Mouse (Mus musculus) heart, adult 9 months (tissue): ENCODE measurements around the gene Ppp1r1a.
A peak's percentile ranks its signal among the peaks of the same experiment; 100 is the strongest.

Source experiments
- DNase-seq, 2 experiments: peaks; one replicate each; pipeline ENCODE4 v3.0.0; 2022; ENCODE audit warnings: low spot score in 2 of 2

Ppp1r1a gene

DNA sequence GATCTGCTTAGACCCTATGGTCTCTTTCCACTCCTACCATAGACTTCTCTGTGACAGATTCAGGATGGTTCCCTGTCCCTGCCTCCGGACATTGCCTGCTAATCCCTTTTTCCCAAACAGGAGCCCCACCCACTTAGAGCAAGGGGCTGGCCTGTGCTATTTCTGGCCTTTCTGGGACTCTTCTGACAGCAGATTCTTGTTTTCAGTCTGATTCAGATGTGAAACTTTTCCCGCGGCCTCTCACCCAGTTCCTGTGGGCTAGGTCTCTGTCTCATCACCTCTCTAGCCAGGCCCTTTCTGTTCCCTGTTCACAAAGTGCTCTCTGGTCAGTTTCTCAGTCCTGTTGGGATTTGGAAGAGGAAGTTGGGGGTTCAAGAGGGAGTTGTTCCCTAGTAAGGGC lies 22.9 kb downstream of the Ppp1r1a start:
- peak; percentile 22 to 46 for DNase-seq

DNA sequence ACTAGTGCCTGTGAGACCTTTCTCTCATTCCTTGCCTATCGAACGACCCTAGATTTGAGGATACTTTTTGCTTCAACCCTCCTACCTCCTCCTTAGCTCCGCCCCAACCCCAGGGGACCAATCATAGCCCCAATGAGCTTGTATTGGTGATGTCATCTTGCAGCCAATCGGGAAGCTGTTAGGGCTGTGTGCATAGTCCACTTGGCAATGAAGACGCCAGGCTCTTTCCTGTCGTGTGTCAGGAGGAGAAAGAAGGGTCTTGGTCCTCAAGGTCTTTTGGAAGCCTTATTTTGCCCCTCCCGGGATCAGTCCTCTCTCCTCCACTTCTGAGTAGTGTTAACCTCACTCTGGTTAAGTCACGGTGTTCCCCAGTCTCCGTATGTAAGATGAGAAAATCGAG lies 23.7 kb downstream of the Ppp1r1a start:
- DNase-seq, result peak; percentile 76 to 77

DNA sequence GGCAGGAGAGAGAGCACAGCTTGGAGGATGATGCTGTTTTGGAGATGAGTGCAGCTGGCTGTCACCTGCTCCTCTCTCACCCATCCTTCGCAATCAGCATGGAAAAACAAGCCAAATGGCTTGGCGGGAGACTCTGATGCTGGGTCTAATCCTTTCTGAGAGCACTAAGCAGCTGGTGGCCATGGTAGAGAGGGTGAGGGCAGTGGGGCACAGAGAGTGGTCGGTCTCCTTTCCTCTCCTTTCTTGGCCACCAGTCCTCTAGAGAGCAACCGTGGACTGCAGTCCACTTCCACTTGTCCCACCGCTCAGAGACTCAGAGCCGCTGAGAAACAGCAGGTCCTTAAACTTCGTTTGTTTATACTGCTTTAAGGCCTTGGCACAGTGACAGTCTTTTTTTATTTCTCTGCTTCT lies 24.2 kb downstream of the Ppp1r1a start:
- no peak for DNase-seq

DNA sequence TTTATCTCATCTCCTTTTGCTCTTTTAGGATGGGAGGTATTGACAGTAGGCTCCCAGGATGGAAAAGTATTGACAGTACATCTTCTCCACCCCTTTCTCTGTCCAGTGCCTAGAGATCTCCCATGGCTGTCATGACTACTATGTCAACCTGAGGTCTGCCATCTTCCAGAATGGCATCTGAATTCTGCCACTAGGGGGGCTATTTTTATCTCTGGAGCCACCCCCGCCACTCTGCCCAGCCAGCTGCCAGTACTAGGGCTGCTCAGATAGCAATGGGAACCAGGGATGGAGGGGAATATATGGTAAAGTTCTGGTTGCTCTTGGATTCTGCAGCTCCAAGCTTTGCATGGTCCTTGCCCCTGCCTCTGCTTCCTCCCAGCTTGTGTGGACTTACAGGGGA lies 26.2 kb downstream of the Ppp1r1a start:
- no peak for DNase-seq

DNA sequence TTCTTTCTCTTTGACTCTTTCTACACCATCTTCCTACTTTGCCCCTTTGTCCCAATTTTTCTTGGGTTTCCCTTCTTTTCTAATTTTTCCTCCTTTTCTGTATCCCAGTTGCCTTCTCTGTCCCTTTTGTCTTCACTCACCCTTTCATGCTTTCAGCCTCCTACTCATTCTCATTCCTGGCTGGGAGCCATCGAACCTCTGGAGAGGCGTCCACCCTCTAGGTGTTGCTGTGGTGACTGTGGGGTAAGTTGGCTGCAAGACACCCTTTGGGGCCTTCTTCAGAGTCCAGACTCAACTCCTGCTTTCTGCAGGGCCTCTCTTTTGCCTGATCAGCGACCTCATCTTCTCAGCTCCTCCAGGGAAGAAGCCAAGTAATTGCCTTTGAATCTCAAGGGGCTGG lies 28.5 kb downstream of the Ppp1r1a start:
- no peak for DNase-seq

DNA sequence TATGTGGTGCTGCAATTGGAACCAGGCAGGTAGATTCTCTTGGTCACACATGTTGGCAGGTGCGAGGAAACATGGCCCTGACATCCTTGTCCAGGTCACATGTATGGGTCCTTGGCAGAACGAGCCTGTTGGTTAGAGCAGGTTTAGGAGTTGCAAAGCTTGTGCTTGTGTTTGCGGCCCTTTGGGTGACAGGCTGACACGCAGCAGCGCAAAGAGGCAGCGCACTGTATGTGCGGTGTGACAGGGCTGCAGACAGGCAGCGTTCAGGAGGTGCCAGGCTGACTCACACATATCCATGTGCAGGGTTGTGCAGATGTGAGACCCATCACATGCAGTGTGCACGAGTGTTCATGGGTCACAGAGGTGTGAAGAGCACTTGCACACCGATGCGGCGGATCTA lies 34.1 kb downstream of the Ppp1r1a start:
- no peak for DNase-seq

DNA sequence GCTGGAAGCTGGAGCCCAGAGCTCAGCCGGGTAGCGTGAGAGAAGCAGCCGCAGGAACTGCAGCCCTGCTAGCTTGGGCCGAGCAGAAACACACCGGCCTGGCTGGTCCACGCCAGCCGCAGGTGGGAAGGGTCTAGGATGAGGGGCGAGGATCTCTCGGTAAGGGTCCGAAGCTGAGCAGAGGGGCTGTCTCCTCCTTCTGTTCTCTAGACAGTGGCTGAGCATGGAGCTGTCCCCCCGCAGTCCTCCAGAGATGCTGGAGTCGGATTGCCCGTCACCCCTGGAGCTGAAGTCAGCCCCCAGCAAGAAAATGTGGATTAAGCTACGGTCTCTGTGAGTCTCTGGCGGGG lies 34.6 kb downstream of the Ppp1r1a start:
- DNase-seq, result no peak

DNA sequence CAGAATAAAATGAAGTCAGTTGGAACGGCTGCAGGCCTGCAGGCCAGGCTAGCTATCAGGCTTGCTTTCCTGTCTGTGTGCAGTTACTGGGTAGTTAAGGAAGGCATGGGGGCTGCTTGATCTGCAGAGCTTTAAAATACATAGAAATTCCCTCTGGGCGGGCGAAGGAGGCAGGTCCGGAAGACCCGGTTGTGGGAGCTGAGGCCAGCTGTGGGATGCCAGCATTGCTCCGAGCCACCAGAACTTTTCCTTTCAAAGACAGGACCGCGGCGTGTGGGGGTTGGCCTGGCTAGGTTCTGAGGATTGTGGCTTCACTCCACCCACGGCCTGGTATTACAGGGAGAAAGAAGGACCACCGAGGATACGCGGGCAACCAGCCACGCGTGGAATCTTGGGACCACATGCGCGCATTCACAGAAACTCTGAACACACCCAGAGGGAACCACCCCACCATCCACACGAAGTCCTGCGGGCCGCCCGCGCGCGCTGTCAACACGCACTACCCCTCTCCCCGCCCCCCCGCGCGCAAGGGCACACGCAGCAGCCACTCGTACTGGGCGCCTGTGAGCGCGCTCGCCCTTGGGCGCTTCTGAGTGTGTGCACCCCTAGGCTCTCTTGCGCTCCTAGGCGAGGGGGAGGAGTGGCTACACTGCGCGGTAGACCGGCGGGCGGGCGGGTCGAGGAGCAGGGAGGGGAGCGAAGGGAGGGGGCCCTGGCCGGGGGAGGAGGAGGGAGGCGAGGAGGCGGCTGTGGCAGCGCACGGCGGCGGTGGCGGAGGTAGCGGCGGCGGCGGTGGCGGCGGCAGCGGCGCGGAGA lies 35.2 kb downstream of the Ppp1r1a start, which contains the start of gene Pde1b:
Gene Pde1b (plus strand): TSS at position 600 of the 816 bp plus-strand sequence.
- DNase-seq, result peak; percentile 15 to 16

DNA sequence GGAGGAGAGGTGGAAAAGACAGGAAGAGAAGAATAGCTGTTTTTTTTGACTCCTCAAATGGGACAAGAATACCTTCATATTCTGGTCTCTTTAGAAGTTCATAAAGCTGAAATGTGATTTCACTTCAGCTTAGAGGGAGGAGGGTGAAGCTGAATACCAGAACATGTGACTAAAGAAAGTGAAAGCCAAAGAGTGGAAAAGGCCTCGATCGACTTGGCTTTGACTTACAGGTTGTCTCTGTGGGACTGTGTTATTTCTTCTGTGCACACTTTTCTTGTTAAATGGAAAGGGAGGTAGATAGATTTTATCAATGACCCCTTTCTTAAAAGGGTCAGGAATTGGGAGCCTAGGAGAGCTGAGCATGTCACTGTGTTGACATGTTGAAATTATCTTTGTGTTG lies 36.6 kb downstream of the Ppp1r1a start:
- no peak for DNase-seq

DNA sequence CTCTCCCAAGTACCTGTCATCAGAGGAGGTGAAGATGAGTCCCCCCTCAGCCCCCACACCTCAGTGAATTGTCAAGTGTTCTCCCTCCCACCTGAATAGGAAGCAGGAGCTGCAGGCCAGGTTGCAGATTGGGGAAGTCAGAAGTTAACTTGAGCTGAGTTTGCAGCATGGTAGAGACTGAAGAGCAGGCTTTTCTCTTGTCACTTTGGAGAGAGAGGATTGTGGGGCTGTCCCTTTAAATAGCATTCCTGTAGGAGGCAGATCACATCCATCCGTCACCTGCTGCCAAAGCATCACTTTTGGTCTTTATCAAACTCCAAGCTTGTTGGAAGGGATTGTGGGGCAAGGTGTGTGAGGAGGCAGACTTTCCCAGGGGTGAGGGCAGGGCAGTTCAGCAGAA lies 37.1 kb downstream of the Ppp1r1a start:
- no peak for DNase-seq

DNA sequence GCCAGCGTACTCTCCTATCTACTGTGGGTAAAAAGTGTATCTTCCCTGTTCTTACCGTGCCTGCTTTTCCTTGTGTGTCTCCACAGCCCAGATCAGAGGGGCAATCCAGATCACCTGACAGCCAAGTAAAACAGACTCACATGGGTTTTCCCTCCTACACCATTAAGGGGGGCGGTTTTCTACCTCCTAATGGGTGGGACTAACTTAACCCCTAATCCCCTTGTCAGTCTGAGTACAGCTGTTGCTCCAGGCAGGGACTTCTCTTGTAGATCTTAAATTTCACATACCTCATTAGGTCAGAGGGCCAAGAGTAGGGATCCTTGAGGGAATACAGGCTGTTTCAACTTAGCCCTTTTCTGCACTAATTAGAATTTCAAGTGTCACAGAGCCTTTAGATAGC lies 39.6 kb downstream of the Ppp1r1a start:
- no peak for DNase-seq

DNA sequence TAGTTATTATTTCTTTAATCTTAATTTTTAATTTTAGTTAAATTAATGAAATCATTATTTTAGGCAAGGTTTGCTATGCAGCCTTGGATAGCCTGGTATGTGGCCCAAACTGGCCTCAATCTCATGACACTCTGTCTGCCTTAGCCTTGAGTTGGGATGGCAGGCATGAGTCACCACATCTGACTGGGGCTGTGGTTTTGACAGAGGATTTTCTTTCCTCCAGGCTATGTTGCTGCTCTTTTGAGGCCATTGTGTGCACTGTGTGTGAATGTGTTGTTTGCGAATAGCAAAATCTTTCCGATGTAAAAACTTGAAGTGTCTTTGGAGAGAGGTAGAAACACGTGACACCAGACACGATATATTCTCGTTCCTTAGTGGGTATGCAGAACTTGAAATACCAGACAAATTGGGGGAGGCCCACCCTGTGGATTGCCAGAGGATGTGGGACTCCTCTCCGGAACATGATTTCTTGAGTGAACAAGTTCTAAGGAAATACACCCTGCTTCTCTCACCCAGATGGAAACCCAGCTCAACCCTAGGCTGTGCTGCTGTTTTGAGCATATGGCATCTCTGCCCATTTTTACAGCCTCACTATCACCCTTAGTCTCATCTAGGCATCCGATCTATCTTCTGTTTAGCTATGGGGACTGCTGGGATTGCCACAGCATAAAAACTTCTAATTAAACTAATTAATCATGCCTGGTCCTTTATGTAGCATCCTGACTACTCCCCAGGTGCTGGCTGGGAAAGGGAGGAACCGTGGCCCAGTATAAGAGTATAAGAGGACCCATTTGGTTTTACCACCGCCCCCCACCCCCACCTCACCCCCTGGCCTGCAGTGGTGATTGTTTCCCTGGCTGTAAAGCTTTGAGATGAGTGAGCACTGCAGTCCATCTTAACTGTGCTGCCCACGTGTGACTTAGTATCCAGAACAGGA lies 41.3 kb downstream of the Ppp1r1a start:
- DNase-seq, result no peak

DNA sequence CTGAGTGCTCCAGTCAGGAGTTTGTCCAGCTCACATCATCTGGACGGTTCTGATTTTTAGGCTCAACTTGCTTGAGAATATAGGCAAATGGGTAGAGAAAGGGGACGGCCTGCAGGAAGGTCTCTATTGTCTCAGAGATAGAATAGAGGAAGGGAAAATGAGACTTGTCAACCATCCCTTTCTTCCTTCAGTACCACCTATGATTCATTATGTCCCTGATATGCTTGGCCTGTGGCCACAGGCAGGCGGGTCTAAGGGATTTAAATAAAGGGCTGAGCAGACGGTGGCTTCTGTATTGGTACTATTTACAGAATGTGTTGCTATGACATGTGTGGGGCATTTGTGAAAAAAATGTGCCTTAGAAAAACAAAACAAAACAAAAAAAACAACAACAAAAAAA lies 49.5 kb downstream of the Ppp1r1a start:
- no peak for DNase-seq

DNA sequence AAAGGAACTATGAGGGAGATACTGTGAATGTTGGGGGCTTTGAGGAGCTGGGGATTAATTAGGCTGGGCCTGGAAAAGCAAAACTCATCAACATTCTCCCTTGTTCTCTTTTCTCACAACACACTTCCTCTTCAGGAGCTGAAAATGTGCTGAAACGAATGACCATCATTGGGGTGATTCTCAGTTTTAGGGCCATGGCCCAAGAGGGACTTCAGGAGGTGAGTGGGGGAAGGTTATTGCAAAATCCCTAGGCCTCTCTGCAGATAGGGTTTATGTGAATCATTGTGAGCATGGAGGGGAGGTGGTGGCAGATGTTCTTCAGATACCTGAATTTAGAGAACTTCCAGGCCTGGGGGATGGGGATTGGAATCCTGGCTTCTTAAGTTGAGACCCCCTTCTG lies 51.1 kb downstream of the Ppp1r1a start:
- DNase-seq, result no peak

DNA sequence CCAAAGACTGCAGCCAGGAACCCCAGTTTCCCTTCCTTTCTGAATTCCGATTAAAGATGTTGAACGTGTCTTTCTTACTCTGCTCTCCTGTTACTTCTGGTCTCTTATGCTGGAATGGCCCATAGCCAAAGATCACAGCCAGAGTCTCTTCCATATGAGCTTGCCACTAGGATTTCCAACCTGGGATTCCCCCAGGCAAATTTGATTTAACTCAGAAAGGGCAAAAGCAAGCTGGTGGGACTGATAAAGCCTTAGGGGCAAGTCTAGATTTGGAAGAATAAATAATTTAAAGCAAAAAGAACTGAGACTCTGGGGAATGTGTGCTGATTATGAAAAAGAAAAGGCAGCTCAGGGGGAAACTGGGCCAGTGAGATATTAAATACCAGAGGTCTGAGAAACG lies 52.7 kb downstream of the Ppp1r1a start:
- no peak for DNase-seq

DNA sequence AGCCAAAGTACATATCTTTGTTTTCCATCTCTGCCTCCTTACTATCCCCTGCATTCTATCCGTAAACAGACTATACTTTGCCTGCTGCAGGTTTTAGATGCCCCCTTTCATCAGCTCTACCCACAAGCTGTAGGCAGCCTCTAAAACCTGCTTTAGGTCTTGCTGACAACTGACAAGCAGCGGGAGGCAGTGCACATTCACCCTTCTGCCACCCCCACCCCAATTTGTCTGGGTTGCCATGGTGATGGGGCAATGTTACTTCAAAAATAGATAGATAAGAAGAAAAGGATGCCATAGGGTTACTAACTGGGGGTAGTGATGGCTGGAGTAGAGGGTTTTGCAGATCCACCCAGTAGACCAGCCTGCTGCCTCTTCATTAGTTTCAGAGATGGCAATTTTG lies 53.3 kb downstream of the Ppp1r1a start:
- no peak for DNase-seq

DNA sequence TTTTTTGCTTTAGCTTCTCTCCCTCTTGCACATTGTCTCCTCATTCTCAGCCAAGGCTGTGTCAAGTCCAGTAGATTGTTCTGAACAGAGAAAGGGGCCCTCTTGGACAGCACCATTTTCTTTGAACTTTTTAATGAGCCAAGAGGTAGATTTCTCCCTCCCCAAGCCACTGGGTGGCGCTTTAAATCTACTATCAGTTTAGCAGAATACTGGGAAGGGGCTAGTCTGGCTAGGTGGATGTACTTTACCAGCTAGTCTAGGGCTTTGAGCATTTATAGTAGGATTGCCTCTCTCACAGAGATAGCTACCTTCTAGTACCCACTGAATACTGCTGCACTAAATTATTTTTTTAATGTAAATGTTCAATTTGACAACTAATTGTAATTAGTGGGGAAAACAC lies 55.3 kb downstream of the Ppp1r1a start:
- DNase-seq, result no peak
